In the genomic region with DNA sequence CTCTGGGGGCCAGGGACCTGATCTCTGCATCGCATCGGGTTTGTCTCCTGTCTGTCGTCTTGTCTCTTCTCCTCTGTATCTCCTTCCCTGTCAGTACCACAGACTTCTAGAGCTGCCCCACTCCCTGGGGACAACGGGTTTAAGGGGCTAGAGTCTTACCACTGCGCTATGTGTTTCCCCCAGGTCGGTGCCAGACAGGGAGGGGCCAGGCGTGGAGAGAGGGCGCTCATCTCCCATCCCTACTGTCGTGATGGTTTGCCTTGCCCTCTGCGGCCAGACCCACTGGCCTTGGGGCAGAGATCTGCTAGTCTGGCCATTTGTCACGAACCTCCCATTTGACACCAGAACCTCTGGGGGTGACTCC, we compare ENCODE assay signal across 8 mouse cellular contexts. TPM values are rescaled to one million over a fixed set of nuclear protein-coding genes. Genes with fewer than 3 reads are reported as not detected.
A peak's percentile ranks its signal among the peaks of the same experiment; 100 is the strongest.
DNase-seq lines count a peak whose midpoint lies in the region; ATAC-seq and TF ChIP-seq lines count a peak whose summit lies in the region.

No protein-coding gene starts in this region.

- ATAC-seq in lung, postnatal 0 days, result 0 out of 2 replicates have a peak, but pooled peaks have one; percentile 12
- ATAC-seq in liver, embryonic 15.5 days (ENCODE audit: insufficient read depth), result no peak
- ATAC-seq in stomach, embryonic 16.5 days (ENCODE audit: insufficient read depth, low FRiP score), result peak; percentile 22; the same call in 1 of the 2 replicates

- TF ChIP-seq EP300 in lung, postnatal 0 days (IDR thresholded peaks at IDR 0.05), result no peak

- H3K27me3 ChIP-seq in lung, postnatal 0 days (replicated peaks; ENCODE audit: insufficient read depth, low read length), result peaks cover 17% of the 10 kb centered on the region; the same call in 1 of the 2 replicates
- peaks cover 63% of the 10 kb centered on the region for H3K27me3 ChIP-seq in liver, embryonic 15.5 days
- H3K27me3 ChIP-seq in stomach, embryonic 16.5 days (ENCODE audit: control insufficient read depth, insufficient read depth, low read length), result peaks cover 32% of the 10 kb centered on the region

- DNase-seq in cerebellum, postnatal 10 days, result peak; percentile 54 to 56
- DNase-seq in cerebellum, postnatal 36 days, result no peak
- no peak for DNase-seq in lung, postnatal 0 days (ENCODE audit: low spot score)
- DNase-seq in lung, adult 18-20 months, result no peak
- DNase-seq in embryo, embryonic 9.5 days (ENCODE audit: extremely low spot score), result no peak
- no peak for DNase-seq in left cerebral cortex, adult 8-10 months (ENCODE audit: low spot score in 2 of 2)

- 2% methylated on average over 11 of the region's 11 CpGs for WGBS in lung, postnatal 0 days
- 3% methylated on average over 11 of the region's 11 CpGs for WGBS in liver, embryonic 15.5 days (ENCODE audit: insufficient replicate concordance)
- WGBS in stomach, embryonic 16.5 days, result 3% methylated on average over 11 of the region's 11 CpGs

- H3K9ac ChIP-seq in lung, postnatal 0 days (replicated peaks; ENCODE audit: low read depth), result no peak overlapping the region
- H3K9ac ChIP-seq in liver, embryonic 15.5 days, result no peak overlapping the region
- H3K9ac ChIP-seq in stomach, embryonic 16.5 days (ENCODE audit: low read length), result peak overlapping the region; percentile 16

- no peaks in the 10 kb centered on the region for H3K4me1 ChIP-seq in lung, postnatal 0 days (ENCODE audit: insufficient read depth, low read depth, low read length)
- H3K4me1 ChIP-seq in liver, embryonic 15.5 days (replicated peaks), result peaks cover 6% of the 10 kb centered on the region
- H3K4me1 ChIP-seq in stomach, embryonic 16.5 days (ENCODE audit: control insufficient read depth, insufficient read depth, low read length), result peaks cover 4% of the 10 kb centered on the region; the same call in 1 of the 2 replicates

- H3K4me3 ChIP-seq in lung, postnatal 0 days (ENCODE audit: low read depth, low read length), result peak overlapping the region; percentile 27; the same call in 1 of the 2 replicates
- H3K4me3 ChIP-seq in liver, embryonic 15.5 days (replicated peaks), result no peak overlapping the region
- peak overlapping the region; percentile 40 for H3K4me3 ChIP-seq in stomach, embryonic 16.5 days (replicated peaks; ENCODE audit: low read length)

- no peaks in the 10 kb centered on the region for H3K36me3 ChIP-seq in lung, postnatal 0 days (ENCODE audit: insufficient read depth, low read length)
- no peaks in the 10 kb centered on the region for H3K36me3 ChIP-seq in liver, embryonic 15.5 days (replicated peaks)
- no peaks in the 10 kb centered on the region for H3K36me3 ChIP-seq in stomach, embryonic 16.5 days (ENCODE audit: control insufficient read depth, insufficient read depth, low read length)

- no peak for TF ChIP-seq CTCF in lung, postnatal 0 days (IDR thresholded peaks at IDR 0.05)

- peak overlapping the region; percentile 56 for H3K4me2 ChIP-seq in lung, postnatal 0 days (replicated peaks; ENCODE audit: low read depth, low read length)
- H3K4me2 ChIP-seq in liver, embryonic 15.5 days, result peak overlapping the region; percentile 55
- peak overlapping the region; percentile 67 for H3K4me2 ChIP-seq in stomach, embryonic 16.5 days (ENCODE audit: low read depth, low read length)

- H3K27ac ChIP-seq in lung, postnatal 0 days (ENCODE audit: low read length), result no peak overlapping the region
- H3K27ac ChIP-seq in liver, embryonic 15.5 days (replicated peaks), result no peak overlapping the region
- no peak overlapping the region for H3K27ac ChIP-seq in stomach, embryonic 16.5 days (ENCODE audit: low read length)

- no peaks in the 10 kb centered on the region for H3K9me3 ChIP-seq in lung, postnatal 0 days (ENCODE audit: low read length)
- H3K9me3 ChIP-seq in liver, embryonic 15.5 days (replicated peaks), result no peaks in the 10 kb centered on the region
- no peaks in the 10 kb centered on the region for H3K9me3 ChIP-seq in stomach, embryonic 16.5 days (replicated peaks; ENCODE audit: control insufficient read depth, low read length)

RNA-seq across cellular contexts. Expression of gene Pacsin1, which starts 30.2 kb away (rescaled TPM):
- 0.45 and 0.70 TPM in 2 replicates for polyA plus RNA-seq in lung, postnatal 0 days (2015; fragmentation: Nextera tagmentation; extraction: Ambion mirVana)
- polyA plus RNA-seq in liver, embryonic 15.5 days (2015; fragmentation: Nextera tagmentation; extraction: Ambion mirVana), result 0.13 and 0.24 TPM in 2 replicates
- polyA plus RNA-seq in stomach, embryonic 16.5 days (2015; fragmentation: Nextera tagmentation; extraction: Ambion mirVana), result 1.2 and 1.6 TPM in 2 replicates
- total RNA-seq in left cerebral cortex, adult 8-10 months (2022), result 100 to 1,000 TPM; 377 to 404 (median 391) TPM

RNA-seq across cellular contexts. Expression of gene Spdef, which starts 43.2 kb away (rescaled TPM):
- 1.0 and 1.2 TPM in 2 replicates for polyA plus RNA-seq in lung, postnatal 0 days (2015; fragmentation: Nextera tagmentation; extraction: Ambion mirVana)
- polyA plus RNA-seq in liver, embryonic 15.5 days (2015; fragmentation: Nextera tagmentation; extraction: Ambion mirVana), result 0.18 TPM in 1 of 2 replicates, not detected in the other
- polyA plus RNA-seq in stomach, embryonic 16.5 days (2015; fragmentation: Nextera tagmentation; extraction: Ambion mirVana), result 22.5 and 28.4 TPM in 2 replicates
- total RNA-seq in left cerebral cortex, adult 8-10 months (2022), result 1 to 10 TPM in 1 of 4 experiments, under 1 TPM in 3; 0.35 to 1.4 (median 0.50) TPM

RNA-seq across cellular contexts. Expression of gene Rps10, which starts 49.1 kb away (rescaled TPM):
- polyA plus RNA-seq in lung, postnatal 0 days (2015; fragmentation: Nextera tagmentation; extraction: Ambion mirVana), result 627 and 659 TPM in 2 replicates
- polyA plus RNA-seq in liver, embryonic 15.5 days (2015; fragmentation: Nextera tagmentation; extraction: Ambion mirVana), result 435 and 496 TPM in 2 replicates
- 734 and 881 TPM in 2 replicates for polyA plus RNA-seq in stomach, embryonic 16.5 days (2015; fragmentation: Nextera tagmentation; extraction: Ambion mirVana)
- total RNA-seq in left cerebral cortex, adult 8-10 months (2022), result 100 to 1,000 TPM; 424 to 529 (median 492) TPM

RNA-seq across cellular contexts. Expression of gene RPS10-NUDT3, which starts 50.5 kb away (rescaled TPM):
- not detected in 2 replicates for polyA plus RNA-seq in lung, postnatal 0 days (2015; fragmentation: Nextera tagmentation; extraction: Ambion mirVana)
- polyA plus RNA-seq in liver, embryonic 15.5 days (2015; fragmentation: Nextera tagmentation; extraction: Ambion mirVana), result not detected in 2 replicates
- not detected in 2 replicates for polyA plus RNA-seq in stomach, embryonic 16.5 days (2015; fragmentation: Nextera tagmentation; extraction: Ambion mirVana)
- 1 to 10 TPM in 1 of 4 experiments, not detected in 3; 2.0 TPM for total RNA-seq in left cerebral cortex, adult 8-10 months (2022)

Comparison
In these comparisons a context has a peak if more than half of its experiments do, and no peak if none do; other contexts are left out.
1. DNase-seq: peak in cerebellum, postnatal 10 days (2 of 2); none in cerebellum, postnatal 36 days (0 of 2), lung, postnatal 0 days (single experiment), lung, adult 18-20 months (0 of 2), embryo, embryonic 9.5 days (single experiment) and left cerebral cortex, adult 8-10 months (0 of 2).
2. RNA of gene Spdef, which starts 43.2 kb away (polyA plus RNA-seq): 22.5 to 28.4 TPM in stomach, embryonic 16.5 days; 1.0 to 1.2 TPM in lung, postnatal 0 days and 0.18 TPM in liver, embryonic 15.5 days; every median in the first group is over 10 times any median in the second.
3. Peak in every context shown above with its lines, with median percentiles within 50 percentile points of each other: H3K4me2 ChIP-seq.